Mouse (Mus musculus): ENCODE results near the gene Khdc1c. TPM values are rescaled to one million over a fixed set of nuclear protein-coding genes. Genes with fewer than 3 reads are reported as not detected.

Khdc1c gene
- polyA plus RNA-seq (2012; rRNA removed; ENCODE audit: low replicate concordance): 0.18 TPM in 1 of 2 replicates, not detected in the other

DNA sequence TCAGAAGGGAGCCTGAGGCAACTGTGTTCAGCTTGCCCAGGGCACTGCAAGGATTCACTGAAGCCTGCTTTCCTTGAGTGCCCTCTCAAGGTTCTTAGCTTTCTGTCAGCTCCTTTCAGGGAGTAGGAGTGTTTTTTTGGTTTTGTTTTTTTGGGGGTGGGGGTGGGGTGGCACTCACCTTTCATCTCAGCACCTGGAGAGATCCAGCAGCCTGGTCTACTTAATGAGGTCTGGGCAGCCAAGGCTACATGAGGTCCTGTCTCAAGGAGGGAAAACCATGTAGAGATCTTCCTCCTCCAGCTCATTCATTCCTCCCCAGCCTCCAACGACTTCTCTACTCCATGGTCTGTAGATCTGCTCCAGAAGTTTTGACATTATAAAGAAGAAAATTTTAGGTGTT lies at the start of gene Khdc1c:
TSS of gene Khdc1c (plus strand) at position 301 of the 400 bp plus-strand sequence.

DNA sequence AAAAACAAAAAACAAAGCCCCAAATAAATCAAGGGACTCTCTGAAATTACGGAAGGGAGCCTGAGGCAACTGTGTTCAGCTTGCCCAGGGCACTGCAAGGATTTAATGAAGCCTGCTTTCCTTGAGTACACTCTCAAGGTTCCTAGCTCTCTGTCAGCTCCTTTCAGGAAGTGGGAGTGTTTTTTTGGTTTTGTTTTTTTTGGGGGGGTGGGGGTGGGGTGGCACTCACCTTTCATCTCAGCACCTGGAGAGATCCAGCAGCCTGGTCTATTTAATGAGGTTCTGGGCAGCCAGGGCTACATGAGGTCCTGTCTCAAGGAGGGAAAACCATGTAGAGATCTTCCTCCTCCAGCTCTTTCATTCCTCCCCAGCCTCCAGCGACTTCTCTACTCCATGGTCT lies 18.8 kb upstream of the Khdc1c start, which contains the start of gene Khdc1a:
TSS of gene Khdc1a (plus strand) at position 301 of the 400 bp plus-strand sequence.

DNA sequence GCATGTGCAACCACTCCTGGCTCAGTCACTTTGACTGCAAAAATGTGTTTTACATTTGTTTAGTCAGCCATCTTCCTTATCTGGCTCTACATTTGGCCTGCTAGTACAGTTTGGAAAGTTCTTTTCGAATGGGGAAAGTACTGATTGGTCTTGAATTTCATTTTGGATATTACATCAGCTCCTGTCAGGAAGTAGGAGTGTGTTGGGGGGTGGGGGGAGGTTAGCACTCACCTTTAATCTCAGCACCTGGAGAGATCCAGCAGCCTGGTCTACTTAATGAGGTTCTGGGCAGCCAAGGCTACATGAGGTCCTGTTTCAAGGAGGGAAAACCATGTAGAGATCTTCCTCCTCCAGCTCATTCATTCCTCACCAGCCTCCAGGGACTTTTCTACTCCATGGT lies 15.1 kb downstream of the Khdc1c start, which contains the start of gene Khdc1b:
TSS of gene Khdc1b (plus strand) at position 301 of the 400 bp plus-strand sequence.

Other genes starting within 250 kb of the Khdc1c start
- 7.6 and 11.0 TPM in 2 replicates for gene Tmem14a, start 149.8 kb upstream of the Khdc1c start, polyA plus RNA-seq (2012; rRNA removed; ENCODE audit: low replicate concordance)
- 34.4 and 91.8 TPM in 2 replicates for gene Gsta3, start 127.7 kb upstream of the Khdc1c start, polyA plus RNA-seq (2012; rRNA removed; ENCODE audit: low replicate concordance)
- gene Khdc1a, start 18.7 kb upstream of the Khdc1c start, polyA plus RNA-seq (2012; rRNA removed; ENCODE audit: low replicate concordance): 0.66 TPM in 1 of 2 replicates, not detected in the other
- gene Khdc1b, start 15.2 kb downstream of the Khdc1c start, polyA plus RNA-seq (2012; rRNA removed; ENCODE audit: low replicate concordance): 0.12 TPM in 1 of 2 replicates, not detected in the other